Mouse (Mus musculus): Measurements from ENCODE around the gene Nrde2. TPM values are rescaled to one million over a fixed set of nuclear protein-coding genes. Genes with fewer than 3 reads are reported as not detected.
"Not testable (repeated sequence)": the region's sequence is repeated elsewhere in the genome, so short reads cannot be mapped to it uniquely, and the experiment has no call there.

Gene Nrde2
- polyA plus RNA-seq, 1 experiment: 8.3 TPM

- peak overlapping the region; percentile 61 for H3K27ac ChIP-seq (ENCODE audit: insufficient read depth, low read depth, low read length)
- WGBS: under 1% methylated on average over 29 of the region's 29 CpGs
- peak; percentile 72 for DNase-seq
These were observed 28.4 kb upstream of the Nrde2 start for GRCm38 (mm10) chr12:100187756-100188430.

GRCm38 (mm10) chr12:100187013-100187755 is 27.7 kb upstream of the Nrde2 start:
- DNase-seq: peak; percentile 100
- H3K36me3 ChIP-seq (ENCODE audit: control insufficient read depth, insufficient read depth, low read length): no peaks in the 10 kb centered on the region
- H3K27ac ChIP-seq (ENCODE audit: insufficient read depth, low read depth, low read length): peak overlapping the region; percentile 98
- H3K4me1 ChIP-seq (ENCODE audit: control insufficient read depth, insufficient read depth, low read length): peaks cover 3% of the 10 kb centered on the region; the same call in 1 of the 2 replicates
- no peaks in the 10 kb centered on the region for H3K27me3 ChIP-seq (replicated peaks; ENCODE audit: control insufficient read depth, insufficient read depth, low read length)
- TF ChIP-seq POLR2A (IDR thresholded peaks at IDR 0.05; ENCODE audit: low read depth, low read length): peak; percentile 67
- no peak for TF ChIP-seq CTCF (conservative IDR thresholded peaks at IDR 0.05; ENCODE audit: insufficient read depth, insufficient read length, low read depth, low read length)
- under 1% methylated on average over 52 of the region's 52 CpGs for WGBS
- H3K4me3 ChIP-seq (ENCODE audit: insufficient read depth, low read depth, low read length): peak overlapping the region; percentile 89

More at GRCm38 (mm10) chr12:100187756-100188430, 28.4 kb upstream of the Nrde2 start:
- no peak for TF ChIP-seq CTCF (conservative IDR thresholded peaks at IDR 0.05; ENCODE audit: insufficient read depth, insufficient read length, low read depth, low read length)
- TF ChIP-seq POLR2A (IDR thresholded peaks at IDR 0.05; ENCODE audit: low read depth, low read length): no peak
- peaks cover 3% of the 10 kb centered on the region; the same call in 1 of the 2 replicates for H3K4me1 ChIP-seq (ENCODE audit: control insufficient read depth, insufficient read depth, low read length)
- peak overlapping the region; percentile 53 for H3K4me3 ChIP-seq (ENCODE audit: insufficient read depth, low read depth, low read length)
- H3K36me3 ChIP-seq (ENCODE audit: control insufficient read depth, insufficient read depth, low read length): no peaks in the 10 kb centered on the region
- no peaks in the 10 kb centered on the region for H3K27me3 ChIP-seq (replicated peaks; ENCODE audit: control insufficient read depth, insufficient read depth, low read length)

- Histone ChIP-seq H3K36me3 (ENCODE audit: control insufficient read depth, insufficient read depth, low read length) (no peaks in the 10 kb centered on the region), H3K27ac (ENCODE audit: insufficient read depth, low read depth, low read length) (peak overlapping the region; percentile 98), H3K4me1 (ENCODE audit: control insufficient read depth, insufficient read depth, low read length) (peaks cover 3% of the 10 kb centered on the region; the same call in 1 of the 2 replicates), H3K27me3 (replicated peaks; ENCODE audit: control insufficient read depth, insufficient read depth, low read length) (no peaks in the 10 kb centered on the region), H3K4me3 (ENCODE audit: insufficient read depth, low read depth, low read length) (peak overlapping the region; percentile 89)
- 3% methylated on average over 6 of the region's 6 CpGs for WGBS
- no peak for TF ChIP-seq POLR2A (IDR thresholded peaks at IDR 0.05; ENCODE audit: low read depth, low read length)
- no peak for TF ChIP-seq CTCF (conservative IDR thresholded peaks at IDR 0.05; ENCODE audit: insufficient read depth, insufficient read length, low read depth, low read length)
- peak; percentile 57 for DNase-seq
These were observed 26.9 kb upstream of the Nrde2 start for GRCm38 (mm10) chr12:100186376-100186775.

GRCm38 (mm10) chr12:100185897-100186296 is 26.4 kb upstream of the Nrde2 start:
- WGBS: 66% methylated on average over 7 of the region's 7 CpGs
- H3K36me3 ChIP-seq (ENCODE audit: control insufficient read depth, insufficient read depth, low read length): no peaks in the 10 kb centered on the region
- H3K4me3 ChIP-seq (ENCODE audit: insufficient read depth, low read depth, low read length): no peak overlapping the region
- no peak overlapping the region for H3K27ac ChIP-seq (ENCODE audit: insufficient read depth, low read depth, low read length)
- peaks cover 3% of the 10 kb centered on the region; the same call in 1 of the 2 replicates for H3K4me1 ChIP-seq (ENCODE audit: control insufficient read depth, insufficient read depth, low read length)
- H3K27me3 ChIP-seq (replicated peaks; ENCODE audit: control insufficient read depth, insufficient read depth, low read length): no peaks in the 10 kb centered on the region
- no peak for DNase-seq
- TF ChIP-seq POLR2A (IDR thresholded peaks at IDR 0.05; ENCODE audit: low read depth, low read length): no peak
- TF ChIP-seq CTCF (conservative IDR thresholded peaks at IDR 0.05; ENCODE audit: insufficient read depth, insufficient read length, low read depth, low read length): no peak

GRCm38 (mm10) chr12:100184976-100185375 is 25.5 kb upstream of the Nrde2 start:
- H3K4me1 ChIP-seq (ENCODE audit: control insufficient read depth, insufficient read depth, low read length); DNase-seq; H3K36me3 ChIP-seq (ENCODE audit: control insufficient read depth, insufficient read depth, low read length); H3K27ac ChIP-seq (ENCODE audit: insufficient read depth, low read depth, low read length); H3K27me3 ChIP-seq (replicated peaks; ENCODE audit: control insufficient read depth, insufficient read depth, low read length); H3K4me3 ChIP-seq (ENCODE audit: insufficient read depth, low read depth, low read length): not testable (repeated sequence)
- WGBS: 90% methylated on average over 2 of the region's 2 CpGs

GRCm38 (mm10) chr12:100183970-100184369 is 24.5 kb upstream of the Nrde2 start:
- WGBS: 45% methylated on average over 5 of the region's 5 CpGs
- H3K27ac ChIP-seq (ENCODE audit: insufficient read depth, low read depth, low read length): no peak overlapping the region
- H3K36me3 ChIP-seq (ENCODE audit: control insufficient read depth, insufficient read depth, low read length): no peaks in the 10 kb centered on the region
- DNase-seq: peak; percentile 20
- peaks cover 3% of the 10 kb centered on the region; the same call in 1 of the 2 replicates for H3K4me1 ChIP-seq (ENCODE audit: control insufficient read depth, insufficient read depth, low read length)
- no peaks in the 10 kb centered on the region for H3K27me3 ChIP-seq (replicated peaks; ENCODE audit: control insufficient read depth, insufficient read depth, low read length)
- TF ChIP-seq CTCF (conservative IDR thresholded peaks at IDR 0.05; ENCODE audit: insufficient read depth, insufficient read length, low read depth, low read length) (no peak), POLR2A (IDR thresholded peaks at IDR 0.05; ENCODE audit: low read depth, low read length) (no peak)
- H3K4me3 ChIP-seq (ENCODE audit: insufficient read depth, low read depth, low read length): no peak overlapping the region

GRCm38 (mm10) chr12:100182676-100183075 is 23.2 kb upstream of the Nrde2 start:
- peaks cover 3% of the 10 kb centered on the region; the same call in 1 of the 2 replicates for H3K4me1 ChIP-seq (ENCODE audit: control insufficient read depth, insufficient read depth, low read length)
- TF ChIP-seq POLR2A (IDR thresholded peaks at IDR 0.05; ENCODE audit: low read depth, low read length) (no peak), CTCF (conservative IDR thresholded peaks at IDR 0.05; ENCODE audit: insufficient read depth, insufficient read length, low read depth, low read length) (0 out of 2 replicates have a peak, but pooled peaks have one; percentile 24)
- H3K4me3 ChIP-seq (ENCODE audit: insufficient read depth, low read depth, low read length): no peak overlapping the region
- H3K36me3 ChIP-seq (ENCODE audit: control insufficient read depth, insufficient read depth, low read length): no peaks in the 10 kb centered on the region
- H3K27me3 ChIP-seq (replicated peaks; ENCODE audit: control insufficient read depth, insufficient read depth, low read length): no peaks in the 10 kb centered on the region
- H3K27ac ChIP-seq (ENCODE audit: insufficient read depth, low read depth, low read length): no peak overlapping the region
- no peak for DNase-seq
- WGBS: 92% methylated on average over 2 of the region's 2 CpGs

Measured in kidney, adult 2 months (tissue).